Mouse (Mus musculus): ENCODE data around the gene Gm8890. TPM values are rescaled to one million over a fixed set of nuclear protein-coding genes. Genes with fewer than 3 reads are reported as not detected.
"Not testable (repeated sequence)": the region's sequence is repeated elsewhere in the genome, so short reads cannot be mapped to it uniquely, and the experiment has no call there.

The Gm8890 gene
- polyA plus RNA-seq (2015; fragmentation: Nextera tagmentation; extraction: Ambion mirVana): not detected in 2 replicates

GRCm38 (mm10) chr5:11255733-11256132 lies at the start of gene Gm8890:
Gene Gm8890, plus strand, starts transcription at chr5:11256033.
- H3K4me2 ChIP-seq (replicated peaks); H3K36me3 ChIP-seq; H3K4me1 ChIP-seq; ATAC-seq (ENCODE audit: low FRiP score, low read depth); H3K27ac ChIP-seq; H3K27me3 ChIP-seq; H3K9me3 ChIP-seq; H3K9ac ChIP-seq; H3K4me3 ChIP-seq: not testable (repeated sequence)
- WGBS: 20% methylated on average over 1 of the region's 2 CpGs

- not testable (repeated sequence) for H3K27ac ChIP-seq; H3K36me3 ChIP-seq; H3K4me3 ChIP-seq; ATAC-seq (ENCODE audit: low FRiP score, low read depth); H3K27me3 ChIP-seq; H3K9ac ChIP-seq; H3K9me3 ChIP-seq; H3K4me2 ChIP-seq (replicated peaks); H3K4me1 ChIP-seq
- WGBS: 63% methylated on average over 1 of the region's 1 CpGs
These were observed 388 bp downstream of the Gm8890 start for GRCm38 (mm10) chr5:11256221-11256620.

Other genes with a start within 250 kb of the Gm8890 start
- not detected in 2 replicates for gene Gm8879, start 128.4 kb upstream of the Gm8890 start, polyA plus RNA-seq (2015; fragmentation: Nextera tagmentation; extraction: Ambion mirVana)
- gene Gm5861, start 73.0 kb upstream of the Gm8890 start, polyA plus RNA-seq (2015; fragmentation: Nextera tagmentation; extraction: Ambion mirVana): not detected in 2 replicates
- gene Speer1, start 85.5 kb downstream of the Gm8890 start, polyA plus RNA-seq (2015; fragmentation: Nextera tagmentation; extraction: Ambion mirVana): not detected in 2 replicates
- gene Gm8897, start 160.4 kb downstream of the Gm8890 start, polyA plus RNA-seq (2015; fragmentation: Nextera tagmentation; extraction: Ambion mirVana): not detected in 2 replicates
- not detected in 2 replicates for gene Gm8906, start 246.7 kb downstream of the Gm8890 start, polyA plus RNA-seq (2015; fragmentation: Nextera tagmentation; extraction: Ambion mirVana)

Data from limb, embryonic 13.5 days (tissue).